Mouse (Mus musculus) heart, adult 18-20 months (tissue): Measurements from ENCODE around the gene Emp3. TPM values are rescaled to one million over a fixed set of nuclear protein-coding genes. Genes with fewer than 3 reads are reported as not detected.
"Not testable (repeated sequence)": the region's sequence is repeated elsewhere in the genome, so short reads cannot be mapped to it uniquely, and the experiment has no call there.

Experiments used
- DNase-seq, 2 experiments: peaks; one replicate each; pipeline ENCODE4 v3.0.0; 2021 to 2022; ENCODE audit warnings: mixed read lengths in 1 of 2
- total RNA-seq, 2 experiments: library from RNA; stranded (reverse); gene quantifications; 2 replicates each; pipeline ENCODE4 v1.2.3; 2021

The Emp3 gene
- total RNA-seq, 2 experiments from 2014 or later, result 19.1 to 25.0 TPM

DNA sequence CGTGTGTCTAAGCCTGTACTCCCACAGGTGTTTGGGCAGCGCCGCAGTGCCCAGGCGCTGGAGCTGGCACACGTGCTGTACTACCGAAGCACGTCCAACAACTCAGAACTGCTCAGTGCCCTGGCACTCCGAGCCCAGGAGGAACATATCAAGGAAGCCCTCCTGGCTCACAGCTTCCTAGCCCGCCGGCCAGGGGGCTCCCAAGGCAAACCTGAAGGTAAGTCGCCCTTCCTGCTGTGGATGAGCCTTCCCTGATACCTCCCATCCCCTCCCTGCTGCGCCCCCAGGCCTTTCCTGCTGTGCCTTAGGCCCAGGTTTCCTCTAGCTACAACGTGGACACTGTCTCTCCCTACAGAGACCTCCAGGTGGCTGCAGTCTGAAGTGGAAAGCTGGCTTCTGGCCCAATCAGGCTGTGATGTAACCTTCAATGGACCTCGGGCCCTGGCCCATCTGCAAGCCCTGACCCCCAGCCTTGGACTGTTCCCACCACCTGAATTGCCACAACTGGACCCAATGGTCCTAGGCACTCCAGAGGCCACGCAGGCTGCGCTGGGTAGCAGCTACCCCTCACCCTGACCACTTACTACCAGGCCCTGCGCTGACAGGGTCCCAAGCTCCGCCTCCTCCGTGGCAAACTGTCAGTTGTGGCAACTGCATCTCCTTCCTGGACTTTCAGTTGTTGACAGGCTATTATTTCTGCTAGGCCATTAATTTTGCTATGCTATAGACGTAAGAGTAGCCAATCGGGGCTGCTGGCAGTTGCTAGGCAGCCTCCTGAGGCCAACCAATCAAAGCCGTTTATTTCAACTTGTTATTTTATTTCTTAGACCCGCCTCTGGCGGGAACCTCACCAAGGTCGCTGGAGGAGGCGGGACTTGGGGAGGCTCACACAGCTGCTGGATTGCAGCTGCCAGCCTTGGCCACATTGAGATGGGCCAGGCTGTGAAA, 4.9 kb downstream of the Emp3 start:
- DNase-seq, result peak; percentile 85 to 91

DNA sequence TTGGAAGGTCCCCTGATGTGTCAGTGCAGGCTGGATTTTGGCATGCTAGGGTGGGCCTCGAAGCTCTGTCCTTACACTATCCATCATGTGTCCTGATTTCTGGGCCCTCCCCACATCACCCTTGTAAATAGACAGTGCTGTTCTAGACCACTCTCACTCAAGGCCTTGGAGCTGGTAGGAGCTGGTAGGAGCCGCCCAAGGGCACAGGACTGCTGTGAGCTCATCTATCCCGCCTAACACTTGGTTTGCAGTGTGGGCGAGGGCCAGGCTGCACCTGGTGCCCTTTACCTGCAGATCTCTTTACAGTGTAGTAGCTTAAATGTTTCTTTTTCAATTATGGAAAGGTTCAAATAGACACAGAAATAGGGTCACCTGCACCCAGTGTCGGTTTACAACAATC, 6.2 kb downstream of the Emp3 start:
- no peak for DNase-seq

GRCm38 (mm10) chr7:45914067-45914466, 7.1 kb downstream of the Emp3 start:
- DNase-seq, result no peak

- DNase-seq, result no peak
These were observed 12.1 kb downstream of the Emp3 start for GRCm38 (mm10) chr7:45909145-45909544.

GRCm38 (mm10) chr7:45908384-45908783, 12.8 kb downstream of the Emp3 start:
- DNase-seq, result no peak

DNA sequence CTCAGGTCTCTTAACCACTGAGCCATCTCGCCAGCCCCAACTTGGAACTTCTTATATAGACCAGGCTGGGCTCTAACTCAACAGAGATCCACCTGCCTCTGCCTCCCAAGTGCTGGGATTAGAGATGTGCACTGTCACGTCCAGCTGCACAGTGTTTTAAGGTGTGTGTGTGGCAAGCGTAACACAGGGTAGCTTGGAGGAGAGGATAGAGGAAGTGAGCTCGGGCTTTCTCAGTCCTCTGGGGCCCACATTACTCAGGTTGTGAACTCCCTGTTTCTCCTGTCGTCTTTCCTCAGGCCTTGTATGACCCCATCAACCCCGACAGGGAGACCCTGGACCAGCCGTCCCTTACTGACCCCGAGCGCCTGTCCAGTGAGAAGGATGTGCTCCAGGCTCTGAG, 14.6 kb downstream of the Emp3 start:
- DNase-seq, result no peak

DNA sequence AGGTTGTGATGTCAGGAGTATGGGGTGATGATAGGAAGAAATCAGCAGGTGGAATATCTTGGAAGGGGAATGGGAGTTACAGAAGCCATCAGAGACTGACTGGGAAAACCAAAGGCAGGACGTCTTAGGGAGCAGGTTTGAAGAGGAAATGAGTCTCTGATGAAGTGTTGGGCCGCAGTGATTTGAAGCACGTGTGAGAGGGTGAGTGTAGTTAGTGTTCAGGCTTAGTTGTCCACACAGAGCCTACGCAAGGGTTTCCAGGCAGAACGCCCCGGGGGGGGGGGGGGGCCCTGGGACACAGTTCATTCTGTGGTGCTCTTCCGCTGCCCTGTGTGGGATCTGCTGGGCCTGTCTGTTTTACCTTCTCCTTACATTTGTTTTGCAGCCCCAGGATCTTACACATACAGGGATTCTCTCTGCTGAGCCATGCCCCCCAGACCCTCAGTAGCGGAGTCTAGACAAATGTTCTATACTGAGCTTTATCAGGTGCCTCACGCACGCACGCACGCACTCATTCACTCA, 18.7 kb downstream of the Emp3 start:
- no peak for DNase-seq

DNA sequence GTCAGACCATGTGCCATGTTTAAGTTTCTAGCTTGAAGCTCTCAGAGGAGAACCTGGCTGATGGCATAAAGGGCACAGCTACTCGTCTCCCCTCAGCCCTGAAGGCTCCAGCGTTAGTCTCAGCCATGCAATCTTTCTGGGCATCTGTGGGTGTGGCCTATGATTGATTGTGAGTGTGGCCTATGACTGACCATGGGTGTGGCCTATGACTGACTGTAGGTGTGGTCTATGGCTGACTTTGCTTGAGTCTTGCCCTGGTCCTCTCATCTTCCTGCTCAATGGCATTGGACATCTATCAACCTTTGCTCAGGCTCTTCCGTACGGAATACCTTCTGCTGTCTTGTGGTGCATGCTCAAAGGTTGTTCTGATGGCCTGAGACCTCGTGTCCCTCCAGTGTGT, 19.6 kb downstream of the Emp3 start:
- DNase-seq, result no peak

DNA sequence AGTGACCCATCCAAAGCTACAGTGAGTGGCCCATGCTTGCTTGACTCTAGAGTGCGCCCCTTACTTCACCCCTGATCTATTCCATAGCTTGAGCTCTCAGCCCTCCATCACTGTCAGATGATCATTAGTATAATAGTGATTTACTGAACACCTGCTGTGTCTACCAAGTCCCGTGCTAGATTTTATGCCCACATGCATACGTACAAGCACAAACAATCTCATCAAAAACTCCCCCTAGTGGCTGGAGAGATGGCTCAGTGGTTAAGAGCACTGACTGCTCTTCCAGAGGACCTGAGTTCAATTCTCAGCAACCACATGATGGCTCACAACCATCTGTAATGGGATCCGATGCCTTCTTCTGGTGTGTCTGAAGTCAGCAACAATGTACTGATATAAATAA, 23.1 kb downstream of the Emp3 start:
- DNase-seq, result peak; percentile 15 to 35

DNA sequence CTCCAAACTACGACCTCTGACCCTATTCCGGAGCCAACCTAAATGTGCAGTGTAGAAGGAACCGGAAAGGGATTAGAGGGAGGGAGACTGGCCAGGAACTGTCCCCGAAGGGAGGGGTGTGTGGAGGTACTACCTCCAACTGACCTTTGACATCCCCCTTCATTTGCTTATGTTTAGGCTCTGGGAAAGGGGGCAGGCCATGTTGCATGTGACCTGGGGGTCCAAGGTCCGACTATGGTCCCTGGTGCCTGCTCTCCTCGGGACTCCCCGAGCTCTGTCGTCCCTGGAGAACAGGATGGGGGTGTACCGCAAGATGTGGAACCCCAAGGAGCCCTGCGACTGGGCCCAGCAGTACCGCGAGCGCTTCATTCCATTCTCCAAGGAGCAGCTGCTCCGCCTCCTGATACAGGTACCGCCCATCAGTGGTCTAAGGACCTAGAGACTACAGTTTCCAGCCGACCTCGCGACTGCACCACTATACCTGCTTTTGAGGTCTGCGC, 23.9 kb downstream of the Emp3 start:
- peak in 1 of 2 experiments; percentile 70 for DNase-seq

DNA sequence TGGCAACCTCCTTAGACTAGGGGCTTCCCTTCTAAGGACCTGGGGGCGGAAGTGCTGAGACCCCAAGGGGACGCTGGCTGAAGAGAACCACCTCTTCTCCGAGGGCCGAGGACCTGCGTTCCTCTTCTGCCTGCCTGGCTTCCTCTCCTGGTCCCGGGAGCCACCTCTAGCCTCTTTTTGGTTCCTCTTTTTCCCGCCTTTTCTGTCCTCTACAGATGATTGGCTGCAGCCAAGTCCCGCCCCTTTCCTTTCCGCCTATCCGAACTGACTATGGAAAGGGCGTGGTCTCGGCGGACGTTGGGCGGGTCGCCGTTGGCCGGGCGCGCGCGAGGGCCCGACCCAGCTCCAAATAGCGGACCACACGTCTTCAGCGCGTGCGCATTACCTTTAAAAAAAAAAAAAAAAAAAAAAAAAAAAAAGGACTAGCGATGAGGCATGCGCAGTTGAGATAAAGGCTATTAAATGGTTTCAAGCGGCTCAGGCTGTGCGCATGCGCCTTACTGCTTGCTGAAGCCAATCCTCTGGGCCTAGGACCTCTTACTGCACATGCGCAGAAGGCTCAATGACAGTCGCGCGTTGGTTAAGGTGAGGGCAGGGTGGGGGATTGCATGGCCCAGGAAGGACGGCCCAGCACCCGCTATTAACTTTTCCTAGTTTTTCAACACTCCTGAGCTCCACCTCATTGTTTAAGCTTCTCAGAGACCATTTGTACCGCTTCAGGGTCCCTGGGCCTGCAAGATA, 24.5 kb downstream of the Emp3 start, which contains the start of the genes Syngr4 and Tmem143:
Syngr4 (minus strand) TSS at position 198 of the 741 bp plus-strand sequence.
Tmem143 (plus strand) TSS at position 425 of the 741 bp plus-strand sequence.
- peak; percentile 98 for DNase-seq

DNA sequence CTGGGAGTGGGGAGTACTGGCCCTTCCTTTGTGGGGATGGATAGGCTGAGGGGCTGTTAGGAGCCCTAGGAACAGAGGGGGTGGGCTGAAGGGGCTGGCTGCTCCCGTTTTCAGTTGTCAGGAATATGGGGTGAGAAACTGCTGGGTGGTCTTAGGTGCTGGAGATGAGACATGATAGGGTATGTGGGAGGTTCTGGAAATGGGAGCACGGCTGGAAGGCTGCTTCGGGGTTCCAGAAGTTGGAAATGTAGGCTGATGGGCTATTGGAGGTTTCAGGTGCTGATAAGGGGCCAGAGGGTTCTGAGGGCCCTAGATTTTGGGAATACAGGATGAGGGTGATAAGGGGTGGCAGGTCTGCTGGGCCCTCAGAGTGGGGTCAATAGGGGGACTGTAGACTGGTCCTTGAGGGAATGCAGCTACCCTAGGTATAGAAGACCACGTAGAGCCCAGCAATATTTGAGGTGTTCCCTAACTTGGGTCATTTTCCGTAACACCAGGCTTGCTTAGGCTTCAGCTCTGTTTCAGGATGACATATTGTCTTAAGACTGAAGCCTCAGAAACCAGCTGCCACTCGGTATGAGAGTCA, 25.2 kb downstream of the Emp3 start:
- no peak for DNase-seq

DNA sequence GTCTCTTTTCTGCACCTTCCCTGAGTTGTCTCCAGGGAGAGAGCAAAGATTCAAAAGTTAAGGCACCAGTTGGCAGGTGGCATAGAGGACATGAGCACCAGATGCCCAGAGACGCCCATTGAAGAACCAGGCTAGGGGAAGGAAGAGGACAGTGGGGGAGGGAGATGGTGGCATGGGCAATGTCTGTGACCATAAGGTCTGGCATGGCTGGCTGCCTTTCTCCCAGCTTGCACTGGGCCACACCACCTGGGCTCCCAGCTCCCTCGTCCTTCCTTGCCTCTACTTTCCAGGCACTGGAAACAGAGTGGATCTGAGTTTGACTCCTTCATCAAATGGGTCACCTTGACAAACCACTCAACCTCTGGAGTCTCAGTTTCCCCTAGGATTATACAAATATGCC, 28.6 kb downstream of the Emp3 start:
- no peak for DNase-seq

DNA sequence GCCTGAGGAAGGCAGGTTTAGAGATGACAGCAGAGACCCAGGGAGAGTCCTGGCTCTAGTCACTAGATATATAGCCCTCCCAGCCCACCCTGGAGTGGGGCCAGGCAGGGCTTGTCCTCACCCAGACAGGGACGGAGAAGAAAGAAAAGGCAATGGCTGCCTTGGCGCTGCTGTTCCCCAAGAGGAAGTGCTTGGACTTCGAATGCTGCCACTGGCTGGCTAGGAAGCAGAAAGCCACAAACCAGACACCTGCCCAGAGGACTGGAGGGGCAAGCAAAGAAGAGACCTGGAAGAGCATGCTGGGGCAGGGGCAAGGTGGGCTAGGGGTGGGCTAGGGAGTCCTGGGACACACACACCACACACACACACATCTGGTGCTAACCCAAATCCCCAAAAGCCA, 34.0 kb downstream of the Emp3 start:
- no peak for DNase-seq

GRCm38 (mm10) chr7:45881011-45881410, 40.2 kb downstream of the Emp3 start:
- no peak for DNase-seq

DNA sequence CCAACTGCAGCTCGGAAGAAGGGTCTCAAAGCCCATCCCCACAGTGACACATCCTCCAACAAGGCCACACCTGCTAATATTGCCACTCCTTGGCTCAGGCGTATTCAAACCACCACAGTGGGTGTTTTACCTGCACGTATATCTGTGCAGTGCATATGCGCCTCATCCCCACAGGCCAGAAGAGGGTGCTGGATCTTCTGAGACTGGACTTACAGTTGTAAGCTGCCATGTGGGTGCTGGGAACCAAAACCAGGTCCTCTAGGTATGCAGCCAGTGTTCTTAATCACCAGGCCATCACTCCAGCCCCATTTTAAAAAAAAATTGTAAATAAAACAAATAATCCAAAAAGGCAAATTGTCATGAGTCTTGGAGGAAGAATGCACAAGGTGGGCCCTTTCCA, 40.7 kb downstream of the Emp3 start:
- no peak for DNase-seq

- DNase-seq, result not testable (repeated sequence)
These were observed 42.9 kb downstream of the Emp3 start, which contains the start of gene Grin2d for GRCm38 (mm10) chr7:45878278-45878677. Grin2d (minus strand) TSS chr7:45878378.

DNA sequence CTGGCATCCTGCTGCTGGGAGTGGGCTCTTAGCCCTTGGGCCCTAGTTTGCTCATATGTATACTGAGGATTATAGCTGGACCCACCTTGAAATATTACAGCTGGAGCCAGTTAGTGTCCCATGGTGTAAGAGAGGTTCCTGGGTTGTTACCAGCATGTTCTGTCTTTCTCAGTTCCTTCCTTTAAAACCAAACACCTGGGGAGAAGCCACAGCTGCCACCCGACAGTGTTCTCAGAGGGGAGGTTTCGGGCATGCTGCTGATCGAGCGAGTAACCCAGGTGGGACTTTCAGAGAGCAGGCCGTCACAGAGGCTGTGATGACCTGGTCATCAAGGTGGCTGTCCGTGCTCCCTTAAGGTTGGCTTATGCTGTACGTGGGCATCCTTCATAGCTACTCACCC, 44.3 kb downstream of the Emp3 start:
- DNase-seq, result no peak

DNA sequence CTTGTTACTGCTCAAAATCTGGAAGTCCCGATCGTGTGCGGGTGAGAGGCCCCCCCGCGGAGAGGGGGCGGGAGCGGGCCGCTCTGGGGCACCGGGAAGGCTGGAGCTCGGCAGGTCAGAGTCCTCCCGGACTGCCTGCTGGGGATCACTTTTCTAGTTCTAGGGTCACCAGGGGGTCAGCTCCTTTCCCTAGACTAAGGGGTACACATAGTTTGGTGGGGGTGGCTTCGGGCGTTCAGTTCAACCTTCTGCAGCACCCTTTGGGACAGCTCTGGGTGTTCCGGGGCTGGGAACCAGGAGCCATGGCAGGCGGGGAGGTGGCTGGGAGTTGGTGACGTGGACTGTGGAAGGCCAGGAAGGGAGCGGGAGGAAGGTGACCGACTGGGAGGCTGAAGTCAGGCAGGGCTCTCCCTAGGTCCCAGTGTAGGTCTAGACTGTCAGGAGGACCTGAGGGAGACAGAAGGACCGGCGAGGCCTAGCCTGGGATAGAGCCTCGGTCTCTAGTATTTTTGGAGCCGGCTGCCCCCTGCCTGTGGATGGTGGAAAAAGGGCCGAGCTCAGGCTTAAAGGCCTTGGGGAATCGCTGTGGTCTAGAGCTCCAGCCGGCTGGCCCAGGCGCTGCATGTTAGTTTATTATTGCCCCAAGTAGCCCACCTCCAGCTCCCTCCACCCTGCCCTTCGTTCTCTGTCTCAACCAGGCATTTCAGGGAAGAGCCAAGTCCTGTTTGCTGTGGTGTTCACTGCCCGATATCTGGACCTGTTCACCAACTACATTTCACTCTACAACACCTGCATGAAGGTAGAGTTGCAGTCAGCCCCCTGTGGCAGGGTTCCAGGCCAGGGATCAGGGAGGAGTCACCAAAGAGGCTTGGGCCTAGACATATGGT, 47.9 kb downstream of the Emp3 start:
- peak; percentile 68 to 79 for DNase-seq

DNA sequence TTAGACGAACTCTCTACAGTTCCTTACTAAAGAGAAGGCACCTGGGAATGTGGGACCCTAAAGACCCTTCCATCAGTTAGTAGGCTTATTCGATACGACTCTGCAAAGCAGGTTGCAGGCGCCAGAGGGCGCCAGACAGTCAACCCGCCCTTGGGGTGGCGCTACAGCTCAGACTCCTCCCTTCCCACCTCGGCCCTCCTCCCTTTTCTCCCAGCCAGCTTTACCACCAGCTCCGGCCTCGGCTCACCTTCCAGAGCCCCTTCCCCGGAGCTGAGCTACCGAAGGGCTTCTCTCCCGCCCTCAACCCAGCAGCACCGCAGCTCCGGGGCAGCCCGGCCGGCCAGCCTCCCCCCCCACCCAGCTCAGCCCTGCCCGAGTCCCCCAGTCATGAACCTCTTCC, 48.6 kb downstream of the Emp3 start, which contains the start of gene Kdelr1:
Kdelr1 (plus strand) TSS at position 149 of the 400 bp plus-strand sequence.
- peak; percentile 91 to 94 for DNase-seq
